ENCODE assay signal across 8 mouse cellular contexts in genomic region chr11:21997561-21998140, GRCm38 (mm10). TPM values are rescaled to one million over a fixed set of nuclear protein-coding genes. Genes with fewer than 3 reads are reported as not detected.
A peak's percentile ranks its signal among the peaks of the same experiment; 100 is the strongest.
DNase-seq lines count a peak whose midpoint lies in the region; ATAC-seq lines count a peak whose summit lies in the region.

No protein-coding gene starts in this region.

- no peaks in the 10 kb centered on the region for H3K9me3 ChIP-seq in liver, embryonic 11.5 days (ENCODE audit: control insufficient read depth, low read length)
- no peaks in the 10 kb centered on the region for H3K9me3 ChIP-seq in midbrain, embryonic 14.5 days (ENCODE audit: control insufficient read depth, low read length)

- peaks cover 15% of the 10 kb centered on the region for H3K4me1 ChIP-seq in liver, embryonic 11.5 days (replicated peaks; ENCODE audit: control insufficient read depth, insufficient read depth, low read length)
- H3K4me1 ChIP-seq in midbrain, embryonic 14.5 days (ENCODE audit: control insufficient read depth, insufficient read depth, low read length): peaks cover 29% of the 10 kb centered on the region; the same call in 1 of the 2 replicates

- peak overlapping the region; percentile 10; the same call in 1 of the 2 replicates for H3K4me2 ChIP-seq in liver, embryonic 11.5 days
- peak overlapping the region; percentile 74 for H3K4me2 ChIP-seq in midbrain, embryonic 14.5 days (ENCODE audit: low read length)

- H3K4me3 ChIP-seq in liver, embryonic 11.5 days (ENCODE audit: low read depth, low read length): peak overlapping the region; percentile 5; the same call in 1 of the 2 replicates
- peak overlapping the region; percentile 57 for H3K4me3 ChIP-seq in midbrain, embryonic 14.5 days (replicated peaks; ENCODE audit: low read depth, low read length)

- H3K27ac ChIP-seq in liver, embryonic 11.5 days (ENCODE audit: low read depth, low read length): no peak overlapping the region
- peak overlapping the region; percentile 76 for H3K27ac ChIP-seq in midbrain, embryonic 14.5 days (replicated peaks; ENCODE audit: low read depth, low read length)

- H3K36me3 ChIP-seq in liver, embryonic 11.5 days (ENCODE audit: control insufficient read depth, insufficient read depth, low read length): no peaks in the 10 kb centered on the region
- H3K36me3 ChIP-seq in midbrain, embryonic 14.5 days (ENCODE audit: control insufficient read depth, insufficient read depth, low read length): no peaks in the 10 kb centered on the region

- ATAC-seq in liver, embryonic 11.5 days (replicated peaks; ENCODE audit: low FRiP score): no peak
- ATAC-seq in midbrain, embryonic 14.5 days (ENCODE audit: low FRiP score, low TSS enrichment): no peak

- WGBS in liver, embryonic 11.5 days: 2% methylated on average over 20 of the region's 20 CpGs
- WGBS in midbrain, embryonic 14.5 days: 7% methylated on average over 20 of the region's 20 CpGs

- H3K9ac ChIP-seq in liver, embryonic 11.5 days (ENCODE audit: low read depth, low read length): no peak overlapping the region
- H3K9ac ChIP-seq in midbrain, embryonic 14.5 days (replicated peaks; ENCODE audit: low read length): peak overlapping the region; percentile 57; the same call in 1 of the 2 replicates

- peaks cover 100% of the 10 kb centered on the region for H3K27me3 ChIP-seq in liver, embryonic 11.5 days (replicated peaks; ENCODE audit: control insufficient read depth, insufficient read depth, low read length)
- peaks cover 27% of the 10 kb centered on the region for H3K27me3 ChIP-seq in midbrain, embryonic 14.5 days (ENCODE audit: control insufficient read depth, insufficient read depth, low read length)

- intact Hi-C loops in heart, postnatal 36 days (cut with DNase I): no loop called here

- peak; percentile 16 to 34 for DNase-seq in cerebellum, postnatal 10 days
- DNase-seq in cerebellum, adult 9-10 months: no peak
- DNase-seq in liver, embryonic 11.5 days (ENCODE audit: low spot score): peak; percentile 37
- DNase-seq in liver: no peak
- peak; percentile 14 to 31 for DNase-seq in heart, postnatal 36 days
- peak; percentile 57 for DNase-seq in midbrain, embryonic 14.5 days
- no peak for DNase-seq in thymus, postnatal 0 days (ENCODE audit: low spot score)
- DNase-seq in layer of hippocampus, adult 18-20 months (ENCODE audit: low spot score in 2 of 2): no peak

RNA-seq across cellular contexts. Expression of gene Otx1, which starts 5.0 kb away (rescaled TPM):
- 0.08 TPM in 1 of 2 replicates, not detected in the other for polyA plus RNA-seq in liver, embryonic 11.5 days (2014; fragmentation: Nextera tagmentation; extraction: Ambion mirVana)
- not detected for total RNA-seq in heart, postnatal 36 days (2021)
- 9.9 and 15.2 TPM in 2 replicates for polyA plus RNA-seq in midbrain, embryonic 14.5 days (2014; fragmentation: Nextera tagmentation; extraction: Ambion mirVana)
- not detected in 2 replicates for polyA plus RNA-seq in thymus, postnatal 0 days (2015; fragmentation: Nextera tagmentation; extraction: Ambion mirVana)
- total RNA-seq in layer of hippocampus, adult 18-20 months (2021): 1 to 10 TPM; 3.2 to 4.6 TPM

Comparison
In these comparisons a context has a peak if more than half of its experiments do, and no peak if none do; other contexts are left out.
1. DNase-seq: peak in cerebellum, postnatal 10 days (2 of 2), liver, embryonic 11.5 days (single experiment), heart, postnatal 36 days (2 of 2) and midbrain, embryonic 14.5 days (single experiment); none in cerebellum, adult 9-10 months (single experiment), liver (single experiment), thymus, postnatal 0 days (single experiment) and layer of hippocampus, adult 18-20 months (0 of 2).
2. RNA of gene Otx1, which starts 5.0 kb away (polyA plus RNA-seq): 9.9 to 15.2 TPM in midbrain, embryonic 14.5 days; 0.08 TPM in liver, embryonic 11.5 days and not detected in thymus, postnatal 0 days; every median in the first group is over 10 times any median in the second.